Mouse (Mus musculus) forebrain, embryonic 11.5 days (tissue): ENCODE data around the gene Mis12. TPM values are rescaled to one million over a fixed set of nuclear protein-coding genes. Genes with fewer than 3 reads are reported as not detected.
A peak's percentile ranks its signal among the peaks of the same experiment; 100 is the strongest.

Source experiments
- ATAC-seq: fragments of 200-750 bp; cut with Nextera tagmentation; replicated peaks from 2 replicates; pipeline ENCODE4 v1.8.0; 2017; ENCODE audit warnings: moderate TSS enrichment; ENCODE audit not compliant: low FRiP score
- DNase-seq: peaks from one replicate; pipeline ENCODE4 v3.0.0-alpha.2; 2017; ENCODE audit warnings: low spot score
- H3K27ac ChIP-seq: fragments of 300-500 bp; sonication (generic); 2 replicates; pipeline ENCODE4 v1.5.1; 2014; ENCODE audit warnings: low read depth, low read length
- H3K27me3 ChIP-seq: fragments of 300-500 bp; sonication (generic); 2 replicates; pipeline ENCODE4 v1.6.1; 2014; ENCODE audit warnings: mild to moderate bottlenecking, low read length, mixed read lengths; ENCODE audit not compliant: control insufficient read depth, insufficient read depth
- H3K36me3 ChIP-seq: fragments of 300-500 bp; sonication (generic); 2 replicates; pipeline ENCODE4 v1.6.1; 2014; ENCODE audit warnings: mild to moderate bottlenecking, low read length, moderate library complexity, mixed read lengths; ENCODE audit not compliant: control insufficient read depth, insufficient read depth
- H3K4me1 ChIP-seq: fragments of 300-500 bp; sonication (generic); replicated peaks from 2 replicates; pipeline ENCODE4 v1.6.1; 2014; ENCODE audit warnings: low read length, mixed read lengths; ENCODE audit not compliant: control insufficient read depth, insufficient read depth
- H3K4me2 ChIP-seq: fragments of 300-500 bp; sonication (generic); 2 replicates; pipeline ENCODE4 v1.6.1; 2014; ENCODE audit warnings: low read depth, mild to moderate bottlenecking, low read length, moderate library complexity, mixed read lengths; ENCODE audit not compliant: severe bottlenecking
- H3K4me3 ChIP-seq: fragments of 300-500 bp; sonication (generic); 2 replicates; pipeline ENCODE4 v1.5.1; 2014; ENCODE audit warnings: low read depth, low read length
- H3K9ac ChIP-seq: fragments of 300-500 bp; sonication (generic); 2 replicates; pipeline ENCODE4 v1.6.1; 2014; ENCODE audit warnings: low read length
- H3K9me3 ChIP-seq: fragments of 300-500 bp; sonication (generic); 2 replicates; pipeline ENCODE4 v1.6.1; 2016; ENCODE audit warnings: low read length, mixed read lengths; ENCODE audit not compliant: control insufficient read depth
- WGBS: fragments of 180-500 bp; shearing (Covaris S2); extraction: QIAGEN DNeasy Blood & Tissue Kit; methylation state at CpG from one replicate; pipeline ENCODE4 v1.1.7; 2014; 5-methylcytosine and 5-hydroxymethylcytosine counted together
- polyA plus RNA-seq: library from polyadenylated mRNA; unstranded; fragments of >200 nt; fragmentation: Nextera tagmentation; extraction: Ambion mirVana; gene quantifications from 2 replicates; pipeline ENCODE4 v1.2.1, GENCODE M21; 2014

Mis12 gene
- 62.7 and 63.1 TPM in 2 replicates for polyA plus RNA-seq

- under 1% methylated on average over 71 of the region's 71 CpGs for WGBS
- Histone ChIP-seq H3K27ac (peak within 1 kb of the TSS; percentile 91), H3K36me3 (peaks cover 5% of the 10 kb centered on the region), H3K4me1 (peaks cover 14% of the 10 kb centered on the region; the same call in 1 of the 2 replicates), H3K27me3 (no peaks in the 10 kb centered on the region), H3K4me2 (peak within 1 kb of the TSS; percentile 85), H3K4me3 (peak within 1 kb of the TSS; percentile 86), H3K9ac (peak within 1 kb of the TSS; percentile 89), H3K9me3 (no peaks in the 10 kb centered on the region)
- peak; percentile 100 for ATAC-seq
- peak; percentile 98 for DNase-seq
Observed at GRCm38 (mm10) chr11:71019201-71020068, at the start of gene Mis12, which contains the start of gene Derl2. TSS of gene Mis12 (plus strand) at chr11:71019611. TSS of gene Derl2 (minus strand) at chr11:71019841.

DNA sequence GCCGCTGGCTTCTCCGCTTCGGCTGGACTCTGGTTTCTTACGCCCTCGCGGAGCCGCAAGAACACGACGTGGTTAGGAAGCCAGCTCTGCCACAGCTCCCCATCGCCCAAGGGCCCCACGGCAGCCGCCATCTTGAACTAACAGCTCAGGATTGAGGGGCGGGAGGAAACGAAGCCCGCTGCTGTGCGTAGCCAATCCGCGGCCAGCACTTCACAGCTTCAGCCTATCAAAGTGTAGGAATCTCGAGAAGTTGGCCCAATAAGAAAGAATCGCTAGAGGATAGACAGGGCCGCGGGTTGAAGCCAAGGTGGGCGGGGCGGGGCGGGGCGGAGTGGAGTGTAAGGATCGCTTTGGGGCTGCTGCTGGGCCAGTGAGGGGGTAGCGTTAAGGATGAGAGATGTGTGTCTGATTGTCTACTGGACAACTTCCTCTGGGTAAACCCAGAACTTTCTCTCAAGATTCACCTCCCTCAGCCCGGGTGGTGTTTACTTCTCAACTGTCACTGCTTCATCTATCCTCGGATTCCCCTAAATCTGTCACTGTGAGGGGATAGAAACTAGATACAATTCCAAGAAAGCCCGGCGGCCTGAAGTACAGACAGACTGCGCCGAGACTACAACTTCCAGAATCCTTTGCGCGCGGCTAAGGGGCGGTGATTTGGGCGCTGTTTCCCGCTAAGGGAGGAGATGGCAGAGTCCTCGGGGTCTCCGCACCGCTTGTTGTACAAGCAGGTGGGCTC lies 49.4 kb upstream of the Mis12 start, which contains the start of the genes Nup88 and Rpain:
Gene Nup88, minus strand, starts transcription at position 153 of the 739 bp plus-strand sequence.
Gene Rpain, plus strand, starts transcription at position 393 of the 739 bp plus-strand sequence.
- Histone ChIP-seq H3K4me2 (peak within 1 kb of the TSS; percentile 80), H3K4me1 (no peaks in the 10 kb centered on the region; the same call in 1 of the 2 replicates), H3K4me3 (peak within 1 kb of the TSS; percentile 94), H3K36me3 (peaks cover 4% of the 10 kb centered on the region; the same call in 1 of the 2 replicates), H3K27me3 (no peaks in the 10 kb centered on the region), H3K27ac (peak within 1 kb of the TSS; percentile 71), H3K9ac (peak within 1 kb of the TSS; percentile 88), H3K9me3 (no peaks in the 10 kb centered on the region; the same call in 1 of the 2 replicates)
- DNase-seq, result peak; percentile 97
- ATAC-seq, result peak; percentile 97
- WGBS, result under 1% methylated on average over 43 of the region's 43 CpGs

- Histone ChIP-seq H3K9ac (peak overlapping the region; percentile 65), H3K36me3 (no peaks in the 10 kb centered on the region; the same call in 1 of the 2 replicates), H3K27me3 (no peaks in the 10 kb centered on the region), H3K27ac (0 out of 2 replicates have a peak overlapping the region, but pooled peaks have one; percentile 18), H3K9me3 (no peaks in the 10 kb centered on the region; the same call in 1 of the 2 replicates), H3K4me3 (peak overlapping the region; percentile 94), H3K4me1 (no peaks in the 10 kb centered on the region; the same call in 1 of the 2 replicates), H3K4me2 (peak overlapping the region; percentile 80)
- ATAC-seq (no peak; the same call in 1 of the 2 replicates), DNase-seq (no peak)
- 19% methylated on average over 24 of the region's 24 CpGs for WGBS
Observed at GRCm38 (mm10) chr11:70970560-70971540, 48.6 kb upstream of the Mis12 start.

DNA sequence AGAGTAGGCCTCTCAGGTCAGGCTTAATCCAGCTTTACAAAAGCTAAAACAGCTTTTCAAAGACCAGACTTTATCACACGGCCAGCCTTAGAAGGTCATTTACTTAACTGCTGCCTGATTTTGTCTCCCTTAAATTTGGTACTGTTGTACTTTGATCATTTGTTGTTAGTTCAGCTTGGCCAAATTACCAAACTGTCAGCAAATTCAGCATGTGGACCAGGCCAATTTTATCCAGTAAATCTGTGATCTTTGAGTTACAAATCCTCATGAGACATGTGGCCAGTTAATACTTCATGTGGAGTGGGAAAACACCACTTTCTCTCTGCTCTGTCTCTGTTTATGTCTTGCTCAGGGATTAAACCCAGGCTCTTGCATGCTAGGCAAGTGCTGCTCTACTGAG lies 46.8 kb upstream of the Mis12 start:
- Histone ChIP-seq H3K9ac (no peak overlapping the region), H3K4me3 (no peak overlapping the region), H3K27me3 (no peaks in the 10 kb centered on the region), H3K4me2 (no peak overlapping the region), H3K36me3 (peaks cover 10% of the 10 kb centered on the region; the same call in 1 of the 2 replicates), H3K27ac (no peak overlapping the region), H3K4me1 (no peaks in the 10 kb centered on the region; the same call in 1 of the 2 replicates), H3K9me3 (no peaks in the 10 kb centered on the region; the same call in 1 of the 2 replicates)
- DNase-seq, result no peak
- 50% methylated on average over 1 of the region's 1 CpGs for WGBS
- ATAC-seq, result no peak

GRCm38 (mm10) chr11:70973947-70974346 lies 45.5 kb upstream of the Mis12 start:
- no peak overlapping the region for H3K4me2 ChIP-seq
- H3K36me3 ChIP-seq, result peaks cover 17% of the 10 kb centered on the region; the same call in 1 of the 2 replicates
- no peak overlapping the region for H3K27ac ChIP-seq
- ATAC-seq (no peak), DNase-seq (no peak)
- H3K27me3 ChIP-seq, result no peaks in the 10 kb centered on the region
- H3K9ac ChIP-seq, result no peak overlapping the region
- H3K9me3 ChIP-seq, result no peaks in the 10 kb centered on the region; the same call in 1 of the 2 replicates
- 88% methylated on average over 4 of the region's 4 CpGs for WGBS
- H3K4me1 ChIP-seq, result no peaks in the 10 kb centered on the region
- H3K4me3 ChIP-seq, result no peak overlapping the region

- ATAC-seq, result no peak
Observed at GRCm38 (mm10) chr11:70975193-70975592, 44.2 kb upstream of the Mis12 start.

GRCm38 (mm10) chr11:70977293-70977692 lies 42.1 kb upstream of the Mis12 start:
- Histone ChIP-seq H3K27me3 (no peaks in the 10 kb centered on the region), H3K9me3 (no peaks in the 10 kb centered on the region), H3K36me3 (peaks cover 17% of the 10 kb centered on the region; the same call in 1 of the 2 replicates), H3K4me1 (peaks cover 3% of the 10 kb centered on the region; the same call in 1 of the 2 replicates), H3K4me3 (no peak overlapping the region), H3K4me2 (no peak overlapping the region), H3K9ac (no peak overlapping the region), H3K27ac (no peak overlapping the region)
- DNase-seq, result no peak
- ATAC-seq, result no peak
- WGBS, result 88% methylated on average over 6 of the region's 6 CpGs

More at GRCm38 (mm10) chr11:70975193-70975592, 44.2 kb upstream of the Mis12 start:
- Histone ChIP-seq H3K4me1 (no peaks in the 10 kb centered on the region), H3K4me3 (no peak overlapping the region), H3K27me3 (no peaks in the 10 kb centered on the region), H3K36me3 (peaks cover 17% of the 10 kb centered on the region; the same call in 1 of the 2 replicates), H3K4me2 (no peak overlapping the region), H3K9ac (no peak overlapping the region), H3K27ac (no peak overlapping the region), H3K9me3 (no peaks in the 10 kb centered on the region; the same call in 1 of the 2 replicates)
- WGBS, result 75% methylated on average over 2 of the region's 2 CpGs
- no peak for DNase-seq
